Mouse (Mus musculus) neural tube, embryonic 12.5 days (tissue): ENCODE data around the gene Apoa2. TPM values are rescaled to one million over a fixed set of nuclear protein-coding genes. Genes with fewer than 3 reads are reported as not detected.
A peak's percentile ranks its signal among the peaks of the same experiment; 100 is the strongest.
"Not testable (repeated sequence)": the region's sequence is repeated elsewhere in the genome, so short reads cannot be mapped to it uniquely, and the experiment has no call there.

ENCODE experiments used
- ATAC-seq: fragments of 200-750 bp; cut with Nextera tagmentation; 2 replicates; pipeline ENCODE4 v1.8.0; 2017; ENCODE audit warnings: low read depth, mild to moderate bottlenecking, moderate TSS enrichment, moderate library complexity; ENCODE audit not compliant: low FRiP score
- H3K27ac ChIP-seq: fragments of 300-500 bp; sonication (generic); 2 replicates; pipeline ENCODE4 v1.5.1; 2016
- H3K27me3 ChIP-seq: fragments of 300-500 bp; sonication (generic); replicated peaks from 2 replicates; pipeline ENCODE4 v1.6.1; 2016; ENCODE audit warnings: mild to moderate bottlenecking
- H3K36me3 ChIP-seq: fragments of 300-500 bp; sonication (generic); 2 replicates; pipeline ENCODE4 v1.6.1; 2016; ENCODE audit warnings: mild to moderate bottlenecking
- H3K4me1 ChIP-seq: fragments of 300-500 bp; sonication (generic); 2 replicates; pipeline ENCODE4 v1.6.1; 2016
- H3K4me2 ChIP-seq: fragments of 300-500 bp; sonication (generic); replicated peaks from 2 replicates; pipeline ENCODE4 v1.6.1; 2016; ENCODE audit warnings: mild to moderate bottlenecking
- H3K4me3 ChIP-seq: fragments of 300-500 bp; sonication (generic); 2 replicates; pipeline ENCODE4 v1.5.1; 2016
- H3K9ac ChIP-seq: fragments of 300-500 bp; sonication (generic); 2 replicates; pipeline ENCODE4 v1.6.1; 2016; ENCODE audit warnings: mild to moderate bottlenecking
- H3K9me3 ChIP-seq: fragments of 300-500 bp; sonication (generic); 2 replicates; pipeline ENCODE4 v1.6.1; 2016; ENCODE audit warnings: mild to moderate bottlenecking
- WGBS: fragments of 180-500 bp; shearing (Covaris S2); methylation state at CpG from one replicate; pipeline ENCODE4 v1.1.7; 2016; 5-methylcytosine and 5-hydroxymethylcytosine counted together
- polyA plus RNA-seq: library from polyadenylated mRNA; unstranded; fragments of >200 nt; fragmentation: Nextera tagmentation; extraction: Ambion mirVana; gene quantifications from 2 replicates; pipeline ENCODE4 v1.2.1, GENCODE M21; 2016

Gene Apoa2
- polyA plus RNA-seq, 1 experiment from 2014 or later: 5.4 TPM

DNA sequence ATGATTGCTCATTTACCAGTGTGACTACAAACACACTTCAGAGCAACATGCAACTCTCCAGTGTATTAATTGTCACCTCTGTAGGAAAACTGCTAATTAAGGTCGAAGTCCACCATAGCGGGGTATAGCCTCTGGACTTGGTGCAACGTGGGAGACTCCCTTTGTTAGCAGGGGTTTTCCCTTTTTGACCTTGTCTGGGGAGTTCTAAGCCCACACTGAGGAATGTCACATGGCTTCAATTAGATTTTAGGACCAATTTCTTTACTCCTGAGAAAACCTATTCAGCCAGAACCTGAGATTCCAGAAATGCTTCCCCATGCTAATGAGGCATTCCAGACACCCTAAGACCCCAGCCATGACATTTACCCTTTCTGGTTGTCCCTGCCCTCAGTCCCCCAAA lies 5.4 kb downstream of the Apoa2 start:
- peaks cover 21% of the 10 kb centered on the region for H3K36me3 ChIP-seq
- WGBS: 78% methylated on average over 3 of the region's 3 CpGs

DNA sequence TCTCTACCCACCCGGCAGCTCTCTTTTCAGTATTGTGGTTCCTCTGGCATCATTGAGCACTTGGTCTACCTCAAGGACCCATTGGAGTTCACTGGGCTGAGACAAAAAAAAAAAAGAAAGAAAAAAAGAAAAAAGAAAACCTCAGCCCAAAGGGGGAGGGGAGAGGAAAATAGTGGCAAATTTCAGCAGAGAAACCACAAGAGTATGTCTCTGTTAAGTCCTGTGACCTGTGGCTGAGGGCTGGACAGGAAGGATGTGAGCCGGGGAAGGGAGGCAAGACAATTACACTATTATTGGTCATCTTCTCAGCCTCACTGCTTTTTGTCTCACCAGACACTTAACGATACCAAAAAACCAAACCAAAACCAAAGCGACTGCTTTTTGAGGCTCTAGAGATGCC lies 7.0 kb downstream of the Apoa2 start:
- ATAC-seq: no peak
- Histone ChIP-seq H3K4me1 (no peaks in the 10 kb centered on the region), H3K27ac (no peak overlapping the region), H3K4me2 (no peak overlapping the region), H3K9ac (no peak overlapping the region), H3K36me3 (peaks cover 36% of the 10 kb centered on the region), H3K27me3 (no peaks in the 10 kb centered on the region), H3K9me3 (no peaks in the 10 kb centered on the region), H3K4me3 (no peak overlapping the region)
- 73% methylated on average over 4 of the region's 4 CpGs for WGBS

More for the DNA sequence above, 5.4 kb downstream of the Apoa2 start:
- no peaks in the 10 kb centered on the region for H3K9me3 ChIP-seq
- no peak for ATAC-seq
- no peak overlapping the region for H3K4me2 ChIP-seq
- H3K27ac ChIP-seq: no peak overlapping the region
- H3K4me3 ChIP-seq: no peak overlapping the region
- H3K9ac ChIP-seq: no peak overlapping the region
- no peaks in the 10 kb centered on the region for H3K27me3 ChIP-seq
- H3K4me1 ChIP-seq: no peaks in the 10 kb centered on the region

GRCm38 (mm10) chr1:171232348-171232747 lies 7.5 kb downstream of the Apoa2 start:
- Histone ChIP-seq H3K27ac (no peak overlapping the region), H3K4me2 (no peak overlapping the region), H3K9me3 (no peaks in the 10 kb centered on the region), H3K9ac (no peak overlapping the region), H3K36me3 (peaks cover 42% of the 10 kb centered on the region), H3K4me1 (no peaks in the 10 kb centered on the region), H3K27me3 (no peaks in the 10 kb centered on the region), H3K4me3 (no peak overlapping the region)
- 92% methylated on average over 5 of the region's 5 CpGs for WGBS
- no peak for ATAC-seq

GRCm38 (mm10) chr1:171232800-171233730 lies 8.2 kb downstream of the Apoa2 start:
- Histone ChIP-seq H3K27ac (no peak overlapping the region), H3K9ac (no peak overlapping the region)
- 87% methylated on average over 12 of the region's 12 CpGs for WGBS

GRCm38 (mm10) chr1:171234126-171234525 lies 9.3 kb downstream of the Apoa2 start, which contains the start of gene Fcer1g:
Gene Fcer1g (minus strand): TSS chr1:171234365.
- ATAC-seq: no peak
- H3K9ac ChIP-seq: no peak within 1 kb of the TSS
- no peaks in the 10 kb centered on the region for H3K4me1 ChIP-seq
- no peak within 1 kb of the TSS for H3K4me3 ChIP-seq
- H3K36me3 ChIP-seq: peaks cover 59% of the 10 kb centered on the region
- WGBS: 89% methylated on average over 14 of the region's 14 CpGs
- H3K27ac ChIP-seq: no peak within 1 kb of the TSS; the same call in 1 of the 2 replicates
- no peak within 1 kb of the TSS for H3K4me2 ChIP-seq
- no peaks in the 10 kb centered on the region for H3K9me3 ChIP-seq
- no peaks in the 10 kb centered on the region for H3K27me3 ChIP-seq

More at GRCm38 (mm10) chr1:171232800-171233730, 8.2 kb downstream of the Apoa2 start:
- Histone ChIP-seq H3K4me3 (no peak overlapping the region), H3K9me3 (no peaks in the 10 kb centered on the region), H3K27me3 (no peaks in the 10 kb centered on the region), H3K36me3 (peaks cover 49% of the 10 kb centered on the region), H3K4me2 (no peak overlapping the region), H3K4me1 (no peaks in the 10 kb centered on the region)
- no peak for ATAC-seq

GRCm38 (mm10) chr1:171234538-171234937 lies 9.7 kb downstream of the Apoa2 start:
- Histone ChIP-seq H3K4me1 (no peaks in the 10 kb centered on the region), H3K27ac (no peak overlapping the region), H3K9ac (no peak overlapping the region), H3K4me3 (no peak overlapping the region), H3K36me3 (peaks cover 62% of the 10 kb centered on the region), H3K4me2 (no peak overlapping the region), H3K27me3 (no peaks in the 10 kb centered on the region), H3K9me3 (no peaks in the 10 kb centered on the region)
- no peak for ATAC-seq
- 93% methylated on average over 4 of the region's 4 CpGs for WGBS

- Histone ChIP-seq H3K4me1 (no peaks in the 10 kb centered on the region), H3K36me3 (peaks cover 73% of the 10 kb centered on the region), H3K4me2 (no peak overlapping the region), H3K4me3 (no peak overlapping the region), H3K27me3 (no peaks in the 10 kb centered on the region), H3K9ac (no peak overlapping the region), H3K27ac (no peak overlapping the region), H3K9me3 (no peaks in the 10 kb centered on the region)
- 92% methylated on average over 4 of the region's 4 CpGs for WGBS
- no peak for ATAC-seq
Observed at GRCm38 (mm10) chr1:171235791-171236190, 10.9 kb downstream of the Apoa2 start.

GRCm38 (mm10) chr1:171237438-171237837 lies 12.6 kb downstream of the Apoa2 start:
- H3K27me3 ChIP-seq: no peaks in the 10 kb centered on the region
- 95% methylated on average over 6 of the region's 6 CpGs for WGBS

DNA sequence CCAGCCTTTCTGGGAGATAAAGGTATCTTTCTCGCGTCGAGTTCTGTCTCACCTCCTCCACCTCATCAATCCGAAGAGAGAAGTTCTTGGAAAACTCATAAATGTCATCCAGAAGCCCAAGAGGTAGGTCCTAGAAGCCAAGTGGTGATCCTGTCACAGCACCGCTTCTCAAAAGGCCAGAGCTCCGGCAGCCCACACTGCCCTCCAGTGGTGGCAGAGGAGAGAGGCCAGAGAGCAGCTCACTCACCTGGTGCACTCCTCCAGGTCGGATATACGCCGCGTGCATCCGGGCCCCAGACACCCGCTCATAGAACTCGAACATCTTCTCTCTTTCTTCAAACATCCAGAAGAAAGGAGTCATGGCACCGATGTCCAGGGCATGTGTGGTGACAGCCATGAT lies 13.6 kb downstream of the Apoa2 start:
- H3K27me3 ChIP-seq: no peaks in the 10 kb centered on the region
- H3K27ac ChIP-seq: no peak overlapping the region
- no peak overlapping the region for H3K4me2 ChIP-seq
- H3K4me3 ChIP-seq: no peak overlapping the region
- H3K9me3 ChIP-seq: no peaks in the 10 kb centered on the region
- 0 out of 2 replicates have a peak, but pooled peaks have one; percentile 19 for ATAC-seq
- H3K9ac ChIP-seq: no peak overlapping the region
- H3K4me1 ChIP-seq: no peaks in the 10 kb centered on the region
- peaks cover 93% of the 10 kb centered on the region for H3K36me3 ChIP-seq
- 76% methylated on average over 14 of the region's 14 CpGs for whole genome bisulfite sequencing

More at GRCm38 (mm10) chr1:171237438-171237837, 12.6 kb downstream of the Apoa2 start:
- Histone ChIP-seq H3K4me3 (no peak overlapping the region), H3K9me3 (no peaks in the 10 kb centered on the region), H3K4me1 (no peaks in the 10 kb centered on the region), H3K9ac (no peak overlapping the region), H3K27ac (no peak overlapping the region), H3K4me2 (no peak overlapping the region), H3K36me3 (peaks cover 88% of the 10 kb centered on the region)
- no peak for ATAC-seq

DNA sequence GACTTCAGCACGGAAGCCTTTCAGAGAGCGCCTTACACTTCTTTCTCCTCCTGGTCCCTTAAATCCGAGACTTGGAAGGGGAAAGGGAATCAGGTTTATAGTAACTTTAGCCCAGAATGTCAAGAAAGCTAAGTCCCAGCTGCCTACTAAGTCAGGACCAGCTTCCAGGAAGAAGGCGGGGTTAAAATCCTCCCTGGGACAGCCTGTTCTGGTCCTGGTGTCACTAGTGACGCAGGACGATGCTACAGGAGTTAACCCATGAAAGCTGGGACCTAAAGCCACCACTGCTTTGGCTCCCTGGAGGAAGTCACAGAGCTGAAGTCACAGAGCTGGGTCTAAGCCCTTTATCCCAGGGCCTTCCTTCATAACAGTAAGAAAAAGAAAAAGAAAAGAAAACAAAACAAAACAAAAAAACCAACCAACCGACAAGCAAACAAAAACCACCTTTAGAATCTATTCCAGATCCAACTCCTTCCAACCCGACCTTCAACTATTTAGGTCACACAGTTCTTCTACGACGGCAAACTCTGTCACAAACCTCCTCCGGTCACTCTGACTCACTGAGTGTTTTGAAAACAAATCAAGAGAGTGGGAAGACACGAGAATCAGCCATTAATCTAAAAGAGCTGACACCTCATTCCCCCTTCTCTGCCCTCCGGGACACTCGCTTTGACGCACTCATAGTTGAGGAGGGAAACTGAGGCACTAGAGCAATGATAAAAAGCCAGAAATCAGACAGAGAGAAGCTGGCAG lies 15.3 kb downstream of the Apoa2 start:
- H3K27ac ChIP-seq: no peak overlapping the region
- no peaks in the 10 kb centered on the region for H3K4me1 ChIP-seq
- no peaks in the 10 kb centered on the region for H3K27me3 ChIP-seq
- H3K9ac ChIP-seq: no peak overlapping the region
- H3K9me3 ChIP-seq: no peaks in the 10 kb centered on the region
- H3K4me3 ChIP-seq: no peak overlapping the region
- whole genome bisulfite sequencing: 85% methylated on average over 15 of the region's 15 CpGs
- H3K36me3 ChIP-seq: peaks cover 88% of the 10 kb centered on the region
- no peak for ATAC-seq
- no peak overlapping the region for H3K4me2 ChIP-seq

DNA sequence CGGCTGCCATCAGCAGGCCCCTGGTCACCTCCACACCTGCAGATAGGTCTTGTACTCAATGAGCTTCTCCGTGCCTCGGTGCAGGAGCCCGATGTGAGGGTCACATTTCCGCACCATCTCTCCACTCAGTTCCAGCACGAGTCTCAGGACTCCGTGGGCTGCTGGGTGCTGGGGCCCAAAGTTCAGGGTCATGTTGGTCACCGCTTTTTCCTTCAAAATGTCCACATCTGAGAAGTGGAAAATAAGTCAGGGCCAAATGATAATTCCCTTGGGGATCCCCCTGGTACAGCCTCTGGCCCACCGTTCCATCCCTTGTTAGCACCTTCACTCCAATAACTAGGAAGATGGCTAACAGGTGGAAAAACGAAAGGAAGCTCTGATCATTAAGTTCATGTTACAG lies 16.1 kb downstream of the Apoa2 start:
- no peak for ATAC-seq
- Histone ChIP-seq H3K4me2 (no peak overlapping the region), H3K27me3 (no peaks in the 10 kb centered on the region), H3K9ac (no peak overlapping the region), H3K36me3 (peaks cover 87% of the 10 kb centered on the region), H3K27ac (no peak overlapping the region), H3K9me3 (no peaks in the 10 kb centered on the region), H3K4me1 (peaks cover 5% of the 10 kb centered on the region), H3K4me3 (no peak overlapping the region)
- WGBS: 91% methylated on average over 10 of the region's 10 CpGs

GRCm38 (mm10) chr1:171241952-171242351 lies 17.1 kb downstream of the Apoa2 start:
- not testable (repeated sequence) for H3K9me3 ChIP-seq, H3K27me3 ChIP-seq, H3K4me3 ChIP-seq, H3K9ac ChIP-seq, H3K27ac ChIP-seq, ATAC-seq, H3K4me2 ChIP-seq
- Histone ChIP-seq H3K36me3 (peaks cover 77% of the 10 kb centered on the region), H3K4me1 (peaks cover 10% of the 10 kb centered on the region)
- 86% methylated on average over 12 of the region's 12 CpGs for WGBS
